Mouse (Mus musculus) hindbrain, embryonic 11.5 days (tissue): Measurements from ENCODE around the gene Rplp0. TPM values are rescaled to one million over a fixed set of nuclear protein-coding genes. Genes with fewer than 3 reads are reported as not detected.
A peak's percentile ranks its signal among the peaks of the same experiment; 100 is the strongest.

Experiments used
- ATAC-seq: fragments of 200-750 bp; cut with Nextera tagmentation; 2 replicates; pipeline ENCODE4 v1.8.0; 2017; ENCODE audit warnings: mild to moderate bottlenecking, moderate TSS enrichment, moderate library complexity; ENCODE audit not compliant: low FRiP score
- DNase-seq: peaks from one replicate; pipeline ENCODE4 v3.0.0-alpha.2; 2015; ENCODE audit warnings: low spot score
- H3K27ac ChIP-seq: fragments of 300-500 bp; sonication (generic); 2 replicates; pipeline ENCODE4 v1.5.1; 2014; ENCODE audit warnings: mild to moderate bottlenecking, low read depth, low read length
- H3K27me3 ChIP-seq: fragments of 300-500 bp; sonication (generic); 2 replicates; pipeline ENCODE4 v1.6.1; 2014; ENCODE audit warnings: mild to moderate bottlenecking, low read length, moderate library complexity, mixed read lengths; ENCODE audit not compliant: control insufficient read depth, insufficient read depth
- H3K36me3 ChIP-seq: fragments of 300-500 bp; sonication (generic); 2 replicates; pipeline ENCODE4 v1.6.1; 2014; ENCODE audit warnings: mild to moderate bottlenecking, low read length, moderate library complexity, mixed read lengths; ENCODE audit not compliant: control insufficient read depth, insufficient read depth
- H3K4me1 ChIP-seq: fragments of 300-500 bp; sonication (generic); replicated peaks from 2 replicates; pipeline ENCODE4 v1.6.1; 2014; ENCODE audit warnings: low read length, mixed read lengths; ENCODE audit not compliant: control insufficient read depth, insufficient read depth
- H3K4me2 ChIP-seq: fragments of 300-500 bp; sonication (generic); replicated peaks from 2 replicates; pipeline ENCODE4 v1.6.1; 2014; ENCODE audit warnings: mild to moderate bottlenecking, low read depth, low read length
- H3K4me3 ChIP-seq: fragments of 300-500 bp; sonication (generic); 2 replicates; pipeline ENCODE4 v1.5.1; 2014; ENCODE audit warnings: low read depth, low read length
- H3K9ac ChIP-seq: fragments of 300-500 bp; sonication (generic); 2 replicates; pipeline ENCODE4 v1.6.1; 2014; ENCODE audit warnings: low read depth, low read length
- H3K9me3 ChIP-seq: fragments of 300-500 bp; sonication (generic); 2 replicates; pipeline ENCODE4 v1.6.1; 2016; ENCODE audit warnings: low read length; ENCODE audit not compliant: control insufficient read depth
- WGBS: fragments of 180-500 bp; shearing (Covaris S2); extraction: QIAGEN DNeasy Blood & Tissue Kit; methylation state at CpG from one replicate; pipeline ENCODE4 v1.1.7; 2014; 5-methylcytosine and 5-hydroxymethylcytosine counted together
- polyA plus RNA-seq: library from polyadenylated mRNA; unstranded; fragments of >200 nt; fragmentation: Nextera tagmentation; extraction: Ambion mirVana; gene quantifications from 2 replicates; pipeline ENCODE4 v1.2.1, GENCODE M21; 2014

The Rplp0 gene
- polyA plus RNA-seq, 1 experiment from 2014 or later, result 1,247 TPM

GRCm38 (mm10) chr5:115551386-115551785, 7.9 kb upstream of the Rplp0 start:
- H3K4me1 ChIP-seq, result peaks cover 8% of the 10 kb centered on the region
- ATAC-seq (no peak), DNase-seq (no peak)
- no peak overlapping the region for H3K27ac ChIP-seq
- no peaks in the 10 kb centered on the region for H3K27me3 ChIP-seq
- no peaks in the 10 kb centered on the region for H3K9me3 ChIP-seq
- H3K36me3 ChIP-seq, result peaks cover 2% of the 10 kb centered on the region; the same call in 1 of the 2 replicates
- 73% methylated on average over 12 of the region's 12 CpGs for WGBS
- 0 out of 2 replicates have a peak overlapping the region, but pooled peaks have one; percentile 7 for H3K9ac ChIP-seq
- no peak overlapping the region for H3K4me3 ChIP-seq
- no peak overlapping the region for H3K4me2 ChIP-seq

GRCm38 (mm10) chr5:115551799-115552198, 7.5 kb upstream of the Rplp0 start:
- Histone ChIP-seq H3K4me3 (no peak overlapping the region), H3K27ac (no peak overlapping the region), H3K27me3 (no peaks in the 10 kb centered on the region), H3K9me3 (no peaks in the 10 kb centered on the region), H3K9ac (no peak overlapping the region), H3K36me3 (peaks cover 2% of the 10 kb centered on the region; the same call in 1 of the 2 replicates), H3K4me1 (peaks cover 4% of the 10 kb centered on the region), H3K4me2 (no peak overlapping the region)
- DNase-seq (no peak), ATAC-seq (no peak)
- 80% methylated on average over 13 of the region's 13 CpGs for WGBS

- H3K4me2 ChIP-seq, result no peak overlapping the region
- H3K9ac ChIP-seq, result no peak overlapping the region
- DNase-seq, result no peak
- H3K27me3 ChIP-seq, result no peaks in the 10 kb centered on the region
- no peak overlapping the region for H3K4me3 ChIP-seq
- H3K9me3 ChIP-seq, result no peaks in the 10 kb centered on the region
- peaks cover 2% of the 10 kb centered on the region; the same call in 1 of the 2 replicates for H3K36me3 ChIP-seq
- H3K27ac ChIP-seq, result no peak overlapping the region
- 85% methylated on average over 33 of the region's 33 CpGs for WGBS
- ATAC-seq, result no peak
- no peaks in the 10 kb centered on the region for H3K4me1 ChIP-seq
Measured at GRCm38 (mm10) chr5:115553801-115554420, 5.4 kb upstream of the Rplp0 start.

- H3K27me3 ChIP-seq, result no peaks in the 10 kb centered on the region
- peaks cover 2% of the 10 kb centered on the region; the same call in 1 of the 2 replicates for H3K36me3 ChIP-seq
- no peak overlapping the region for H3K4me2 ChIP-seq
- no peaks in the 10 kb centered on the region for H3K4me1 ChIP-seq
- 90% methylated on average over 18 of the region's 18 CpGs for WGBS
- DNase-seq (no peak), ATAC-seq (no peak)
- no peaks in the 10 kb centered on the region for H3K9me3 ChIP-seq
- H3K27ac ChIP-seq, result no peak overlapping the region
- no peak overlapping the region for H3K4me3 ChIP-seq
- H3K9ac ChIP-seq, result no peak overlapping the region
Measured at GRCm38 (mm10) chr5:115554536-115555291, 4.6 kb upstream of the Rplp0 start.

GRCm38 (mm10) chr5:115556217-115556616, 3.0 kb upstream of the Rplp0 start:
- no peak for ATAC-seq

GRCm38 (mm10) chr5:115558182-115558794, 979 bp upstream of the Rplp0 start:
- Histone ChIP-seq H3K4me2 (no peak overlapping the region), H3K9me3 (no peaks in the 10 kb centered on the region), H3K9ac (no peak overlapping the region), H3K27ac (no peak overlapping the region), H3K4me3 (no peak overlapping the region), H3K36me3 (peaks cover 12% of the 10 kb centered on the region; the same call in 1 of the 2 replicates), H3K4me1 (peaks cover 4% of the 10 kb centered on the region; the same call in 1 of the 2 replicates), H3K27me3 (no peaks in the 10 kb centered on the region)
- 91% methylated on average over 14 of the region's 14 CpGs for WGBS
- ATAC-seq (no peak), DNase-seq (no peak)

More at GRCm38 (mm10) chr5:115556217-115556616, 3.0 kb upstream of the Rplp0 start:
- H3K36me3 ChIP-seq, result peaks cover 2% of the 10 kb centered on the region; the same call in 1 of the 2 replicates
- peak; percentile 88 for DNase-seq
- peaks cover 4% of the 10 kb centered on the region; the same call in 1 of the 2 replicates for H3K4me1 ChIP-seq
- H3K9ac ChIP-seq, result no peak overlapping the region
- no peak overlapping the region for H3K27ac ChIP-seq
- no peak overlapping the region for H3K4me3 ChIP-seq
- H3K4me2 ChIP-seq, result no peak overlapping the region
- H3K27me3 ChIP-seq, result no peaks in the 10 kb centered on the region
- 12% methylated on average over 8 of the region's 8 CpGs for WGBS
- no peaks in the 10 kb centered on the region for H3K9me3 ChIP-seq

- ATAC-seq, result no peak
- Histone ChIP-seq H3K4me2 (peak overlapping the region; percentile 68), H3K9ac (peak overlapping the region; percentile 86), H3K4me3 (peak overlapping the region; percentile 80), H3K9me3 (no peaks in the 10 kb centered on the region), H3K4me1 (peaks cover 4% of the 10 kb centered on the region; the same call in 1 of the 2 replicates), H3K27ac (no peak overlapping the region), H3K36me3 (peaks cover 10% of the 10 kb centered on the region; the same call in 1 of the 2 replicates), H3K27me3 (no peaks in the 10 kb centered on the region)
- 41% methylated on average over 13 of the region's 13 CpGs for WGBS
- DNase-seq, result no peak
Measured at GRCm38 (mm10) chr5:115560336-115560905, 1.2 kb downstream of the Rplp0 start.

- H3K4me2 ChIP-seq, result no peak overlapping the region; the same call in 1 of the 2 replicates
- no peaks in the 10 kb centered on the region for H3K9me3 ChIP-seq
- H3K36me3 ChIP-seq, result peaks cover 10% of the 10 kb centered on the region; the same call in 1 of the 2 replicates
- peaks cover 9% of the 10 kb centered on the region; the same call in 1 of the 2 replicates for H3K4me1 ChIP-seq
- H3K9ac ChIP-seq, result no peak overlapping the region
- H3K27ac ChIP-seq, result no peak overlapping the region
- H3K4me3 ChIP-seq, result no peak overlapping the region
- no peaks in the 10 kb centered on the region for H3K27me3 ChIP-seq
- 47% methylated on average over 5 of the region's 5 CpGs for WGBS
- DNase-seq (no peak), ATAC-seq (no peak)
Measured at GRCm38 (mm10) chr5:115563771-115564585, 4.7 kb downstream of the Rplp0 start.
